Comparison of ENCODE assay signal across 27 mouse cellular contexts in genomic region chr11:114011523-114011922, GRCm38 (mm10). TPM values are rescaled to one million over a fixed set of nuclear protein-coding genes. Genes with fewer than 3 reads are reported as not detected.
A peak's percentile ranks its signal among the peaks of the same experiment; 100 is the strongest.
DNase-seq lines count a peak whose midpoint lies in the region; ATAC-seq and TF ChIP-seq lines count a peak whose summit lies in the region.
"Had no signal": no experiment of that assay in that cellular context is flagged by ENCODE, and none has a peak within 500 bp of the region (broad histone marks: within the 10 kb centered on the region; RNA-seq: fewer than 3 reads in every experiment).

No protein-coding gene starts in this region.

- no peak for DNase-seq in heart, embryonic 10.5 days (ENCODE audit: low spot score)
- no peak for DNase-seq in heart, adult 8-10 months (ENCODE audit: low spot score)
- DNase-seq in liver, adult 2 months (ENCODE audit: extremely low read depth, low read depth, low spot score), result peak; percentile 5
- DNase-seq in midbrain, embryonic 10.5 days (ENCODE audit: low spot score), result no peak
- peak; percentile 47 for DNase-seq in brain, embryonic 14.5 days (ENCODE audit: low read depth)
- no peak for DNase-seq in thymus, postnatal 0 days (ENCODE audit: low spot score)
- DNase-seq: adrenal gland, postnatal 14 days; cerebellum, adult 8-10 months; cerebellum, postnatal 36 days; embryo, embryonic 11 days; gastrocnemius, postnatal 14 days; heart, adult 11 months; heart, postnatal 36 days; kidney, adult 18-20 months; kidney, postnatal 10 days; thymus, postnatal 36 days had no signal

- H3K4me3 ChIP-seq in heart, embryonic 10.5 days, result no peak overlapping the region
- H3K4me3 ChIP-seq in liver, adult 2 months (ENCODE audit: insufficient read depth, low read depth, low read length), result no peak overlapping the region
- H3K4me3 ChIP-seq in liver, embryonic 12.5 days, result no peak overlapping the region
- H3K4me3 ChIP-seq in midbrain, embryonic 10.5 days, result no peak overlapping the region
- H3K4me3 ChIP-seq in midbrain, embryonic 15.5 days, result no peak overlapping the region
- H3K4me3 ChIP-seq: embryonic facial prominence, embryonic 13.5 days; erythroblast, embryonic 14.5 days; forebrain, embryonic 15.5 days; left cerebral cortex, adult 2 months; liver, embryonic 15.5 days; stomach, embryonic 15.5 days had no signal

- no peaks in the 10 kb centered on the region for H3K79me2 ChIP-seq in liver, adult 2 months (ENCODE audit: control insufficient read depth, insufficient read depth, low read length)

- TF ChIP-seq POLR2A in liver, adult 2 months (IDR thresholded peaks at IDR 0.05; ENCODE audit: extremely low read depth, insufficient read depth, low read length), result no peak
- no peak for TF ChIP-seq POLR2A in brain, embryonic 14.5 days (IDR thresholded peaks at IDR 0.05; ENCODE audit: borderline replicate concordance, extremely low read depth, insufficient read depth, insufficient read length, poor library complexity, severe bottlenecking)

- ATAC-seq in liver, embryonic 12.5 days, result no peak
- ATAC-seq in midbrain, embryonic 15.5 days (replicated peaks), result no peak
- ATAC-seq: CD4-positive, CD25-positive, alpha-beta regulatory T cell, adult 4 months; forebrain, embryonic 15.5 days; inflammation-experienced regulatory T-cells, adult 6 months had no signal

- no peaks in the 10 kb centered on the region for H3K27me3 ChIP-seq in heart, embryonic 10.5 days (ENCODE audit: insufficient read depth, poor library complexity, severe bottlenecking)
- no peaks in the 10 kb centered on the region for H3K27me3 ChIP-seq in liver, adult 2 months (ENCODE audit: control insufficient read depth, insufficient read depth, low read length)
- H3K27me3 ChIP-seq in liver, embryonic 12.5 days (replicated peaks), result no peaks in the 10 kb centered on the region; the same call in 1 of the 2 replicates
- H3K27me3 ChIP-seq in midbrain, embryonic 10.5 days (ENCODE audit: low read depth, poor library complexity, severe bottlenecking), result peaks cover 24% of the 10 kb centered on the region; the same call in 1 of the 2 replicates
- no peaks in the 10 kb centered on the region for H3K27me3 ChIP-seq in midbrain, embryonic 15.5 days (replicated peaks)
- H3K27me3 ChIP-seq: liver, embryonic 15.5 days; stomach, embryonic 15.5 days had no signal

- no peaks in the 10 kb centered on the region for H3K9me3 ChIP-seq in heart, embryonic 10.5 days
- H3K9me3 ChIP-seq in liver, embryonic 12.5 days (replicated peaks), result no peaks in the 10 kb centered on the region
- no peaks in the 10 kb centered on the region for H3K9me3 ChIP-seq in midbrain, embryonic 10.5 days (replicated peaks)
- H3K9me3 ChIP-seq in midbrain, embryonic 15.5 days, result no peaks in the 10 kb centered on the region
- H3K9me3 ChIP-seq: embryonic facial prominence, embryonic 13.5 days; forebrain, embryonic 15.5 days; liver, embryonic 15.5 days; stomach, embryonic 15.5 days had no signal

- no peak for TF ChIP-seq CTCF in liver, adult 2 months (IDR thresholded peaks at IDR 0.05; ENCODE audit: low read depth, low read length)
- no peak for TF ChIP-seq CTCF in brain, embryonic 14.5 days (IDR thresholded peaks at IDR 0.05; ENCODE audit: borderline replicate concordance, extremely low read depth, insufficient read depth, insufficient read length)

- H3K4me2 ChIP-seq in liver, embryonic 12.5 days, result no peak overlapping the region
- no peak overlapping the region for H3K4me2 ChIP-seq in midbrain, embryonic 15.5 days
- H3K4me2 ChIP-seq: embryonic facial prominence, embryonic 13.5 days; forebrain, embryonic 15.5 days; liver, embryonic 15.5 days; stomach, embryonic 15.5 days had no signal

- peak overlapping the region; percentile 57; the same call in 1 of the 2 replicates for H3K27ac ChIP-seq in heart, embryonic 10.5 days
- H3K27ac ChIP-seq in liver, adult 2 months (replicated peaks; ENCODE audit: insufficient read depth, low read depth, low read length), result no peak overlapping the region
- H3K27ac ChIP-seq in liver, embryonic 12.5 days, result no peak overlapping the region
- H3K27ac ChIP-seq in midbrain, embryonic 10.5 days (replicated peaks), result peak overlapping the region; percentile 67; the same call in 1 of the 2 replicates
- H3K27ac ChIP-seq in midbrain, embryonic 15.5 days, result no peak overlapping the region
- H3K27ac ChIP-seq: embryonic facial prominence, embryonic 13.5 days; forebrain, embryonic 15.5 days; left cerebral cortex, adult 2 months; liver, embryonic 15.5 days; stomach, embryonic 15.5 days had no signal

- H3K9ac ChIP-seq in liver, adult 2 months (ENCODE audit: low read depth, low read length), result no peak overlapping the region
- no peak overlapping the region for H3K9ac ChIP-seq in liver, embryonic 12.5 days
- no peak overlapping the region for H3K9ac ChIP-seq in midbrain, embryonic 15.5 days
- H3K9ac ChIP-seq: embryonic facial prominence, embryonic 13.5 days; forebrain, embryonic 15.5 days; liver, embryonic 15.5 days; stomach, embryonic 15.5 days had no signal

- no peaks in the 10 kb centered on the region for H3K36me3 ChIP-seq in heart, embryonic 10.5 days
- no peaks in the 10 kb centered on the region for H3K36me3 ChIP-seq in liver, adult 2 months (ENCODE audit: control insufficient read depth, insufficient read depth, low read length)
- H3K36me3 ChIP-seq in liver, embryonic 12.5 days, result no peaks in the 10 kb centered on the region
- H3K36me3 ChIP-seq in midbrain, embryonic 10.5 days, result no peaks in the 10 kb centered on the region
- H3K36me3 ChIP-seq in midbrain, embryonic 15.5 days (replicated peaks), result no peaks in the 10 kb centered on the region
- H3K36me3 ChIP-seq: embryonic facial prominence, embryonic 13.5 days; forebrain, embryonic 15.5 days; liver, embryonic 15.5 days; stomach, embryonic 15.5 days had no signal

- H3K4me1 ChIP-seq in heart, embryonic 10.5 days, result peaks cover 33% of the 10 kb centered on the region
- H3K4me1 ChIP-seq in liver, adult 2 months (ENCODE audit: control insufficient read depth, insufficient read depth, low read length), result no peaks in the 10 kb centered on the region
- H3K4me1 ChIP-seq in liver, embryonic 12.5 days, result 0 out of 2 replicates have a peak, but pooled peaks cover 3% of the 10 kb centered on the region
- H3K4me1 ChIP-seq in midbrain, embryonic 10.5 days, result peaks cover 61% of the 10 kb centered on the region
- H3K4me1 ChIP-seq in midbrain, embryonic 15.5 days, result peaks cover 47% of the 10 kb centered on the region
- H3K4me1 ChIP-seq: liver, embryonic 15.5 days had no signal

- 61% methylated on average over 9 of the region's 9 CpGs for WGBS in heart, embryonic 10.5 days
- 61% methylated on average over 9 of the region's 9 CpGs for WGBS in liver, adult 2 months
- WGBS in liver, embryonic 12.5 days (ENCODE audit: insufficient replicate concordance), result 52% methylated on average over 9 of the region's 9 CpGs
- WGBS in midbrain, embryonic 10.5 days, result 69% methylated on average over 9 of the region's 9 CpGs
- WGBS in midbrain, embryonic 15.5 days, result 41% methylated on average over 9 of the region's 9 CpGs

RNA-seq across cellular contexts. Expression of gene Sdk2, which starts 55.3 kb away (rescaled TPM):
- polyA plus RNA-seq in heart, embryonic 10.5 days (2016; fragmentation: Nextera tagmentation; extraction: Ambion mirVana), result 2.4 and 4.1 TPM in 2 replicates
- 1 to 10 TPM in 2 of 4 experiments, under 1 TPM in 2; 0.65 to 2.1 (median 1.3) TPM for total RNA-seq in heart, adult 8-10 months (2022)
- 0.28 and 0.40 TPM in 2 replicates for total RNA-seq in liver, adult 2 months (2014; rRNA removed)
- 0.06 and 0.07 TPM in 2 replicates for polyA plus RNA-seq in liver, adult 2 months (2012; rRNA removed)
- polyA plus RNA-seq in liver, embryonic 12.5 days (2016; fragmentation: Nextera tagmentation; extraction: Ambion mirVana), result 1.1 TPM in 2 replicates
- 4.1 and 4.5 TPM in 2 replicates for polyA plus RNA-seq in midbrain, embryonic 10.5 days (2016; fragmentation: Nextera tagmentation; extraction: Ambion mirVana)
- polyA plus RNA-seq in midbrain, embryonic 15.5 days (2015; fragmentation: Nextera tagmentation; extraction: Ambion mirVana), result 4.6 and 6.0 TPM in 2 replicates
- polyA plus RNA-seq in brain, embryonic 14.5 days (2012; rRNA removed), result 2.1 and 6.7 TPM in 2 replicates
- 0.49 and 0.60 TPM in 2 replicates for polyA plus RNA-seq in thymus, postnatal 0 days (2015; fragmentation: Nextera tagmentation; extraction: Ambion mirVana)
- total RNA-seq: megakaryocyte progenitor cell, adult 5-6 weeks had no signal

Comparison
In these comparisons a context has a peak if more than half of its experiments do, and no peak if none do; other contexts are left out.
1. H3K27ac ChIP-seq: peak in heart, embryonic 10.5 days (single experiment) and midbrain, embryonic 10.5 days (single experiment); none in liver, adult 2 months (single experiment), liver, embryonic 12.5 days (single experiment) and midbrain, embryonic 15.5 days (single experiment).
2. DNase-seq: peak in liver, adult 2 months (single experiment) and brain, embryonic 14.5 days (single experiment); none in heart, embryonic 10.5 days (single experiment), heart, adult 8-10 months (single experiment), midbrain, embryonic 10.5 days (single experiment) and thymus, postnatal 0 days (single experiment).